Mouse (Mus musculus) spleen, adult 2 months (tissue): ENCODE results near the gene Rpl39l.

Experiments used
- CTCF ChIP-seq: fragments of 200-500 bp; IDR thresholded peaks from 2 replicates; pipeline ENCODE4 v1.5.1; 2011; ENCODE audit warnings: mild to moderate bottlenecking, inconsistent platforms; ENCODE audit not compliant: insufficient read depth, insufficient read length, insufficient replicate concordance; ENCODE audit errors: extremely low read depth
- POLR2A ChIP-seq: fragments of 200-500 bp; IDR thresholded peaks from 2 replicates; pipeline ENCODE4 v1.6.1; 2011; ENCODE audit warnings: low read depth, low read length, inconsistent platforms

GRCm38 (mm10) chr16:10208777-10209176 is 38.8 kb downstream of the Rpl39l start:
- TF ChIP-seq CTCF (no peak), POLR2A (no peak)
